Mouse (Mus musculus): ENCODE data around the gene Stmn1. TPM values are rescaled to one million over a fixed set of nuclear protein-coding genes. Genes with fewer than 3 reads are reported as not detected.

Gene Stmn1
- polyA plus RNA-seq, 1 experiment, result 109 TPM

GRCm38 (mm10) chr4:134515614-134516013 lies 47.5 kb downstream of the Stmn1 start:
- no peak for TF ChIP-seq CTCF (IDR thresholded peaks at IDR 0.05; ENCODE audit: control insufficient read depth, insufficient read depth, insufficient replicate concordance, low read depth, low read length)
- Histone ChIP-seq H3K27ac (ENCODE audit: control insufficient read depth, insufficient read depth, low read depth, low read length) (no peak overlapping the region), H3K4me3 (ENCODE audit: control insufficient read depth, low read depth, low read length) (no peak overlapping the region), H3K27me3 (ENCODE audit: control insufficient read depth, insufficient read depth, low read length) (no peaks in the 10 kb centered on the region), H3K36me3 (ENCODE audit: control insufficient read depth, insufficient read depth, low read length) (no peaks in the 10 kb centered on the region), H3K4me1 (ENCODE audit: control insufficient read depth, insufficient read depth, low read length) (peaks cover 16% of the 10 kb centered on the region)

- Histone ChIP-seq H3K36me3 (ENCODE audit: control insufficient read depth, insufficient read depth, low read length) (no peaks in the 10 kb centered on the region), H3K4me1 (ENCODE audit: control insufficient read depth, insufficient read depth, low read length) (peaks cover 9% of the 10 kb centered on the region), H3K27me3 (ENCODE audit: control insufficient read depth, insufficient read depth, low read length) (no peaks in the 10 kb centered on the region), H3K27ac (ENCODE audit: control insufficient read depth, insufficient read depth, low read depth, low read length) (peak overlapping the region; percentile 77), H3K4me3 (ENCODE audit: control insufficient read depth, low read depth, low read length) (no peak overlapping the region)
- TF ChIP-seq POLR2A (IDR thresholded peaks at IDR 0.05; ENCODE audit: control insufficient read depth, low read depth, low read length) (0 out of 2 replicates have a peak, but pooled peaks have one; percentile 27), CTCF (IDR thresholded peaks at IDR 0.05; ENCODE audit: control insufficient read depth, insufficient read depth, insufficient replicate concordance, low read depth, low read length) (no peak)
Measured at GRCm38 (mm10) chr4:134516981-134517380, 48.9 kb downstream of the Stmn1 start.

DNA sequence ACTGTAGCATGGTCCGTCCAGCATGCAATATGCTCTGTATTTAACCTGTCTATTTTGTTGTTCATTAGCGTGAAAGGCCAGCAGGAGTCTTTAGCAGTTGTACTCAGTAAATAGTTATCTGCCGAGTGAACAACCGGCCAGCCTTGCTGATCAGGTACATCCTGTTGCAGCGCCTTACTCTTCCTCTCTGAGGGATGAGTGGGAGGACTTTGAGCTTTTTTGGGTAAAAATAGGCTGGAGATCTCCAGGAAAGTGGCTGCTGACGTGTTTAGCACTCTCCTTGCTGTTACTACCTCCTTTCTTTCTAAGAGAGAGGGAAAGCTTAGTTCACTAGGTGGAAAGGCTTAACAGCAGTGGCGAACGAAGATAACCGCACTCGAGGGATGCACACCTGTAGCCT lies 49.6 kb downstream of the Stmn1 start:
- Histone ChIP-seq H3K27ac (ENCODE audit: control insufficient read depth, insufficient read depth, low read depth, low read length) (peak overlapping the region; percentile 77), H3K4me1 (ENCODE audit: control insufficient read depth, insufficient read depth, low read length) (peaks cover 8% of the 10 kb centered on the region), H3K36me3 (ENCODE audit: control insufficient read depth, insufficient read depth, low read length) (no peaks in the 10 kb centered on the region; the same call in 1 of the 2 replicates), H3K4me3 (ENCODE audit: control insufficient read depth, low read depth, low read length) (no peak overlapping the region), H3K27me3 (ENCODE audit: control insufficient read depth, insufficient read depth, low read length) (no peaks in the 10 kb centered on the region)
- TF ChIP-seq POLR2A (IDR thresholded peaks at IDR 0.05; ENCODE audit: control insufficient read depth, low read depth, low read length) (no peak), CTCF (IDR thresholded peaks at IDR 0.05; ENCODE audit: control insufficient read depth, insufficient read depth, insufficient replicate concordance, low read depth, low read length) (no peak)

- Histone ChIP-seq H3K27me3 (ENCODE audit: control insufficient read depth, insufficient read depth, low read length) (no peaks in the 10 kb centered on the region), H3K36me3 (ENCODE audit: control insufficient read depth, insufficient read depth, low read length) (no peaks in the 10 kb centered on the region; the same call in 1 of the 2 replicates)
Measured at GRCm38 (mm10) chr4:134518541-134518940, 50.4 kb downstream of the Stmn1 start.

DNA sequence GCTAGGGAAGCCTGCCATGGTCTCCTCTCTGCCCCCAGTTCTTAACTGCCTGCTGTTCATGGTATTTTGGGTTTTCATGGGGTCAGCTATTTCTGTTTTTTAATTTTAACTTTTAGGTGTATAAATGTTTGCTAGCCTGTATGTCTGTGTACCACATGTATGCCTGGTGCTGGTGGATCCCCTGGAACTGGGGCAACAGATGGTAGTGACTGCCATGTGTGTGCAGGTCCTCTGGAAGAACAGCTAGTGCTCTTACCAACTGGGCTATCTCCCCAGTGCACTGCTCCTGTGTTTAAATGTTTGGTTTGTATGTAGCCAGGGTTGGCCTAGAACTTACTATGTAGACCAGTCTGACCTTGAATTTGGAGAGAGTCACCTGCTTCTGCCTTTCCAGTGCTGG lies 51.2 kb downstream of the Stmn1 start:
- TF ChIP-seq POLR2A (IDR thresholded peaks at IDR 0.05; ENCODE audit: control insufficient read depth, low read depth, low read length), result no peak
- TF ChIP-seq CTCF (IDR thresholded peaks at IDR 0.05; ENCODE audit: control insufficient read depth, insufficient read depth, insufficient replicate concordance, low read depth, low read length), result no peak
- H3K36me3 ChIP-seq (ENCODE audit: control insufficient read depth, insufficient read depth, low read length), result no peaks in the 10 kb centered on the region; the same call in 1 of the 2 replicates

More at GRCm38 (mm10) chr4:134518541-134518940, 50.4 kb downstream of the Stmn1 start:
- H3K4me3 ChIP-seq (ENCODE audit: control insufficient read depth, low read depth, low read length), result no peak overlapping the region
- no peak overlapping the region for H3K27ac ChIP-seq (ENCODE audit: control insufficient read depth, insufficient read depth, low read depth, low read length)
- H3K4me1 ChIP-seq (ENCODE audit: control insufficient read depth, insufficient read depth, low read length), result peaks cover 8% of the 10 kb centered on the region
- TF ChIP-seq POLR2A (IDR thresholded peaks at IDR 0.05; ENCODE audit: control insufficient read depth, low read depth, low read length) (no peak), CTCF (IDR thresholded peaks at IDR 0.05; ENCODE audit: control insufficient read depth, insufficient read depth, insufficient replicate concordance, low read depth, low read length) (no peak)

More for the DNA sequence above, 51.2 kb downstream of the Stmn1 start:
- Histone ChIP-seq H3K27ac (ENCODE audit: control insufficient read depth, insufficient read depth, low read depth, low read length) (no peak overlapping the region), H3K4me1 (ENCODE audit: control insufficient read depth, insufficient read depth, low read length) (peaks cover 8% of the 10 kb centered on the region), H3K27me3 (ENCODE audit: control insufficient read depth, insufficient read depth, low read length) (no peaks in the 10 kb centered on the region), H3K4me3 (ENCODE audit: control insufficient read depth, low read depth, low read length) (no peak overlapping the region)

Other genes with a start within 250 kb of the Stmn1 start
- gene Catsper4, start 240.9 kb upstream of the Stmn1 start, polyA plus RNA-seq (2012; rRNA removed), result 126 and 129 TPM in 2 replicates
- gene Cnksr1, start 229.9 kb upstream of the Stmn1 start, polyA plus RNA-seq (2012; rRNA removed), result 0.88 and 1.2 TPM in 2 replicates
- gene E130218I03Rik, start 224.7 kb upstream of the Stmn1 start, polyA plus RNA-seq (2012; rRNA removed), result 0.11 and 0.26 TPM in 2 replicates
- gene Zfp593, start 222.7 kb upstream of the Stmn1 start, polyA plus RNA-seq (2012; rRNA removed), result 7.5 and 9.7 TPM in 2 replicates
- gene Gm30191, start 221.4 kb upstream of the Stmn1 start, polyA plus RNA-seq (2012; rRNA removed), result 0.25 TPM in 1 of 2 replicates, not detected in the other
- 1.9 and 2.7 TPM in 2 replicates for gene Grrp1, start 214.2 kb upstream of the Stmn1 start, polyA plus RNA-seq (2012; rRNA removed)
- gene Pdik1l, start 180.4 kb upstream of the Stmn1 start, polyA plus RNA-seq (2012; rRNA removed), result 6.2 and 6.4 TPM in 2 replicates
- gene Trim63, start 153.2 kb upstream of the Stmn1 start, polyA plus RNA-seq (2012; rRNA removed), result 1.6 and 1.8 TPM in 2 replicates
- 19.1 and 21.3 TPM in 2 replicates for gene Slc30a2, start 125.1 kb upstream of the Stmn1 start, polyA plus RNA-seq (2012; rRNA removed)
- gene Extl1, start 84.5 kb upstream of the Stmn1 start, polyA plus RNA-seq (2012; rRNA removed), result 0.25 and 0.26 TPM in 2 replicates
- gene Pafah2, start 72.0 kb upstream of the Stmn1 start, polyA plus RNA-seq (2012; rRNA removed), result 36.0 and 37.2 TPM in 2 replicates
- 65.0 and 67.1 TPM in 2 replicates for gene Paqr7, start 28.4 kb downstream of the Stmn1 start, polyA plus RNA-seq (2012; rRNA removed)
- gene Aunip, start 42.7 kb downstream of the Stmn1 start, polyA plus RNA-seq (2012; rRNA removed), result 3.7 and 3.8 TPM in 2 replicates
- 286 and 306 TPM in 2 replicates for gene Mtfr1l, start 67.1 kb downstream of the Stmn1 start, polyA plus RNA-seq (2012; rRNA removed)
- gene Selenon, start 83.8 kb downstream of the Stmn1 start, polyA plus RNA-seq (2012; rRNA removed), result 1.4 and 1.6 TPM in 2 replicates
- gene Man1c1, start 236.0 kb downstream of the Stmn1 start, polyA plus RNA-seq (2012; rRNA removed), result 0.87 and 0.95 TPM in 2 replicates